Mouse (Mus musculus) bone marrow macrophage, adult 2 months (primary cell): Measurements from ENCODE around the gene Caap1. TPM values are rescaled to one million over a fixed set of nuclear protein-coding genes. Genes with fewer than 3 reads are reported as not detected.

Source experiments
- H3K27ac ChIP-seq: 2 replicates; pipeline ENCODE4 v1.5.1; 2012; ENCODE audit warnings: low read depth, low read length; ENCODE audit not compliant: insufficient read depth
- H3K4me1 ChIP-seq: 2 replicates; pipeline ENCODE4 v1.6.1; 2012; ENCODE audit warnings: low read length; ENCODE audit not compliant: control insufficient read depth, insufficient read depth
- H3K4me3 ChIP-seq: 2 replicates; pipeline ENCODE4 v1.5.1; 2012; ENCODE audit warnings: mild to moderate bottlenecking, low read length, moderate library complexity; ENCODE audit not compliant: insufficient read depth
- CTCF ChIP-seq: IDR thresholded peaks from 2 replicates; pipeline ENCODE4 v1.5.1; 2012; ENCODE audit warnings: low read depth, mild to moderate bottlenecking, low read length, moderate library complexity
- POLR2A ChIP-seq: IDR thresholded peaks from 2 replicates; pipeline ENCODE4 v1.6.1; 2012; ENCODE audit warnings: mild to moderate bottlenecking, low read depth, low read length, borderline replicate concordance
- polyA plus RNA-seq: library from polyadenylated mRNA; stranded (reverse); fragments of >200 nt; gene quantifications from 2 replicates; pipeline ENCODE4 v1.2.4, GENCODE M21; 2012; ENCODE audit not compliant: missing spikeins, insufficient read depth, insufficient read length

Gene Caap1
- polyA plus RNA-seq, 1 experiment: 8.9 TPM

GRCm38 (mm10) chr4:94517631-94518030 lies 39.0 kb downstream of the Caap1 start:
- Histone ChIP-seq H3K4me1 (no peaks in the 10 kb centered on the region), H3K4me3 (no peak overlapping the region), H3K27ac (no peak overlapping the region)
- no peak for TF ChIP-seq CTCF
- no peak for TF ChIP-seq POLR2A

GRCm38 (mm10) chr4:94515366-94515765 lies 41.2 kb downstream of the Caap1 start:
- TF ChIP-seq CTCF (no peak), POLR2A (no peak)
- no peaks in the 10 kb centered on the region for H3K4me1 ChIP-seq
- no peak overlapping the region for H3K27ac ChIP-seq
- no peak overlapping the region for H3K4me3 ChIP-seq

- H3K4me1 ChIP-seq: no peaks in the 10 kb centered on the region
- peak overlapping the region; percentile 44 for H3K4me3 ChIP-seq
- H3K27ac ChIP-seq: peak overlapping the region; percentile 14; the same call in 1 of the 2 replicates
- TF ChIP-seq POLR2A (no peak), CTCF (no peak)
Measured at GRCm38 (mm10) chr4:94476749-94477399, 79.7 kb downstream of the Caap1 start.

- H3K4me3 ChIP-seq: no peak overlapping the region
- H3K4me1 ChIP-seq: no peaks in the 10 kb centered on the region
- no peak overlapping the region for H3K27ac ChIP-seq
- TF ChIP-seq CTCF (no peak), POLR2A (no peak)
Measured at GRCm38 (mm10) chr4:94473286-94473685, 83.3 kb downstream of the Caap1 start.

- Histone ChIP-seq H3K4me3 (no peak overlapping the region), H3K27ac (no peak overlapping the region), H3K4me1 (no peaks in the 10 kb centered on the region)
- TF ChIP-seq CTCF: no peak
- TF ChIP-seq POLR2A: no peak
Measured at GRCm38 (mm10) chr4:94459424-94459823, 97.2 kb downstream of the Caap1 start.

- Histone ChIP-seq H3K4me3 (no peak overlapping the region), H3K4me1 (no peaks in the 10 kb centered on the region), H3K27ac (no peak overlapping the region)
- TF ChIP-seq POLR2A (no peak), CTCF (no peak)
Measured at GRCm38 (mm10) chr4:94454857-94455256, 101.7 kb downstream of the Caap1 start.

Other genes with a start within 250 kb of the Caap1 start
- gene Gm10306, start 250 bp downstream of the Caap1 start, polyA plus RNA-seq: not detected in 2 replicates
- gene Plaa, start 46.4 kb upstream of the Caap1 start, polyA plus RNA-seq: 44.9 and 47.6 TPM in 2 replicates
- gene Ift74, start 57.7 kb upstream of the Caap1 start, polyA plus RNA-seq: 10.7 and 11.0 TPM in 2 replicates
- not detected in 2 replicates for gene Lrrc19, start 93.3 kb upstream of the Caap1 start, polyA plus RNA-seq
- gene Tek, start 182.5 kb upstream of the Caap1 start, polyA plus RNA-seq: not detected in 2 replicates